Mouse (Mus musculus): ENCODE data around the gene Prkce. TPM values are rescaled to one million over a fixed set of nuclear protein-coding genes. Genes with fewer than 3 reads are reported as not detected.

The Prkce gene
- total RNA-seq, 2 experiments from 2014 or later = 0.34 to 2.7 TPM

GRCm38 (mm10) chr17:86429877-86430276 is 262.3 kb downstream of the Prkce start:
- no peak for ATAC-seq (replicated peaks; ENCODE audit: low FRiP score, poor library complexity, severe bottlenecking)

- ATAC-seq (replicated peaks; ENCODE audit: low FRiP score, poor library complexity, severe bottlenecking) = no peak
These were observed 265.5 kb downstream of the Prkce start for GRCm38 (mm10) chr17:86433117-86433516.

- ATAC-seq (replicated peaks; ENCODE audit: low FRiP score, poor library complexity, severe bottlenecking) = no peak
These were observed 266.2 kb downstream of the Prkce start for GRCm38 (mm10) chr17:86433813-86434212.

- no peak for ATAC-seq (replicated peaks; ENCODE audit: low FRiP score, poor library complexity, severe bottlenecking)
These were observed 267.2 kb downstream of the Prkce start for GRCm38 (mm10) chr17:86434781-86435180.

GRCm38 (mm10) chr17:86435570-86435969 is 268.0 kb downstream of the Prkce start:
- no peak for ATAC-seq (replicated peaks; ENCODE audit: low FRiP score, poor library complexity, severe bottlenecking)

GRCm38 (mm10) chr17:86435984-86436383 is 268.4 kb downstream of the Prkce start:
- ATAC-seq (replicated peaks; ENCODE audit: low FRiP score, poor library complexity, severe bottlenecking) = no peak

GRCm38 (mm10) chr17:86436583-86437370 is 269.2 kb downstream of the Prkce start:
- no peak for ATAC-seq (replicated peaks; ENCODE audit: low FRiP score, poor library complexity, severe bottlenecking)

DNA sequence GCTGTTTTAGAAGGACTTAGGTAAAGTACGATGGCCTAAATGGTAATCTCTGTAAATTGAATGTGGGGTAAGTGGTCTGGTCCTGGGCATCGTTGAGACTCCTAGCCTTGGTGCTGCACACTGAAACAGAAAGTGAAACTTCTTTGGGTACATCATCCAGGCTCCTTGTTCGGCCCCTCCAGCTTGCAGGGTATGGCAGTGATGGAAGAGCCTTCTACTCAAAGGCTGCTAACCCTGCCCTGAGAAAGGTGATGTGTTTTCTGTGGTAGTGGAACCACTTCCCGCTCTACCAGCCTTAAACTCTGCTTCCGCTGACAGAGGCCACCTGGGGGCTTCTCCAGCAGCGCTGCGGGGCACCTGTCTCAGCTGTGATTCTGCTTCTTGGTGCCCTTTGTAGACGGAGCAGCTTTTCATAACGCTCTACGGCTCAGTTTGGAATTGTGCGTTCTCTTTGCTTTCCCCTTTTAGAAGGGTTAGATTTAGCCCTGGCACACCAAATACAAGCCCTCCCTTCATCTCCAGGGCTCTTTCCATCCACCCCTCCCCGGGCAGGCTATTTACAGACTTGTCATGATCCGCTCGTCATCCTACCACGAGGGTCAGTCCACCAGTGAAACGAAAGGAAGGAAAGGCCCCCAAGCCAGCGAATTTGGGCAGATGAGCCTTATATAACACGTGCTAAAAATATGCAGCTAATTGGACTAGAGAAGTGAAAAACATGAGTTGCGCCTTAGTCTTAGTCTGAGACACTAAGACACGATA is 270.1 kb downstream of the Prkce start:
- no peak for ATAC-seq (replicated peaks; ENCODE audit: low FRiP score, poor library complexity, severe bottlenecking)

DNA sequence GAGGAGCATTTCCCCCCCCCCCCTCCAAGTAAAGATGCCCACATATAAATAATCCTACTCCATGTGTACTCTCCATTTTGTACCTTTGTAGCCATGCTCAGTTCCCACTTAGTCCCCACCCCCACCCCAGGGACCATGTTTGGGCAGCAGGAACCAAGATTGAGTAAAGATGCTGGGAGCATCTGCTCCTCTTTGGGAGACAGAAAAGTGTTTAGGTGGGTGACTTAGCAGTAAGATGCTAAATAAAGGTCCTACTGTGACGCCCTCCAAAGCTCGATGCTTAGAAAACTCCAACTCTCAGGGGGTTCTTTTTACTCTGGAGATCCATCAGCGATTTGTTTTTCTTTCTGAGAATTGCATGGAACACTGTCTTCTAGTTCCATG is 270.7 kb downstream of the Prkce start:
- ATAC-seq (replicated peaks; ENCODE audit: low FRiP score, poor library complexity, severe bottlenecking) = no peak

GRCm38 (mm10) chr17:86438763-86439162 is 271.2 kb downstream of the Prkce start:
- ATAC-seq (replicated peaks; ENCODE audit: low FRiP score, poor library complexity, severe bottlenecking) = no peak

GRCm38 (mm10) chr17:86441098-86441497 is 273.5 kb downstream of the Prkce start:
- no peak for ATAC-seq (replicated peaks; ENCODE audit: low FRiP score, poor library complexity, severe bottlenecking)

- no peak for ATAC-seq (replicated peaks; ENCODE audit: low FRiP score, poor library complexity, severe bottlenecking)
These were observed 276.3 kb downstream of the Prkce start for GRCm38 (mm10) chr17:86443886-86444285.

- peak; percentile 64 for ATAC-seq (replicated peaks; ENCODE audit: low FRiP score, poor library complexity, severe bottlenecking)
These were observed 277.2 kb downstream of the Prkce start for GRCm38 (mm10) chr17:86444578-86445419.

- ATAC-seq (replicated peaks; ENCODE audit: low FRiP score, poor library complexity, severe bottlenecking) = no peak
These were observed 277.8 kb downstream of the Prkce start for GRCm38 (mm10) chr17:86445420-86445720.

GRCm38 (mm10) chr17:86445900-86446299 is 278.3 kb downstream of the Prkce start:
- no peak for ATAC-seq (replicated peaks; ENCODE audit: low FRiP score, poor library complexity, severe bottlenecking)

DNA sequence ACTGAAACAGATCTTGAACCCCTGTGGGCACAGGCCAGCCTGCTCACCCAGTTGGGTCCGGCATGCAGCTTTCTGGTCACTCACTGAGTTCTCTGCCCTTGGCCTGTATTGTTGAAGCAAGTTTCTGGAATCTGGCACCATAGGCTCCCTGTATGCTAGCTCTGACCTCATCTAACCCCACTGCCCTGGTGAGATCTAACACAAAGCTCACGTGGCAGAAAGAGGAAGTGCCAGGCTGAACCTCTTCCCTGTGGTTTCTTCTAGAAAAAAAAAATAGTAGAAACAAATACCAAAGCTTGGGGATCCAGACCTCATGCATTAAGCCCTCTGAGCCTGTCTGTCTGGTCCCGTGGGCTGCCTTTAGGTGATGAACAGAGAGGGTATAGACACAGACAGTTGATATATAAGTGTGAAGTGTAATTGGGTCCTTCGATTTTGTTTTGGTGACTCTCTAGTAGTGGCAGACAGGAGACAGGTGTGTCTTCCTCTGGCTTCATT is 279.6 kb downstream of the Prkce start:
- no peak for ATAC-seq (replicated peaks; ENCODE audit: low FRiP score, poor library complexity, severe bottlenecking)

- ATAC-seq (replicated peaks; ENCODE audit: low FRiP score, poor library complexity, severe bottlenecking) = no peak
These were observed 285.3 kb downstream of the Prkce start for GRCm38 (mm10) chr17:86452934-86453333.

DNA sequence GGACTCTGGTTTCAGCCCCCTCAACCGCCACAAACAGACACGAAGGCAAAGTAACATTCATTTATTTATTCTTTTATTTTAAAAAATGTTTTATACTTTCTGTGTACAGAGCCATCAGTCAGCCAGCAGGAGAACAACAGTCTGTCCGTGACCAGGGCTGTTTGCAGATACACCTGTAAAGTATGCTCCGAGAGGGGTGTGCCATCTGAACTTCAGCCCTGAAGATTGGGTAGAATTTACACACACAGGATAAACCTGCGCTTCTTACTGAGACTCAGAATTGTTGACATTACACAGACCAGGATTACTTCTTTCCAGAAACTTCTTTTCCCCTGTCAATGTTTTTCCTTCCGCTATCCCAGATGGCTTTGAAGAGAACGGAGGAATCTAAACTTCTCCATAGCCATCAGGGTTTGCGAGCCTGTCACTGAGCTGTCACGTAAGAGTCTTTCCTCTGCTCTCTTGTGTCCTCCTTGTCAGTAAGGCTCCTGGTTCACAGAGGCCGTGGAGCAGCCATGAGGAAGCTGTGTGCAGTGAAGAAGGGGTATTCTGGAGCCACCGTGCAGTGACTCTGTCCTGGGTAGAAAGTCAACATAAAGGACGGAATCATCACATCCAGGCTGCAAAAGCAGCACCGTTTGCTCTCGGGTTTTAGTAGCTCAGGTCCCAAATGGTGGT is 286.2 kb downstream of the Prkce start:
- no peak for ATAC-seq (replicated peaks; ENCODE audit: low FRiP score, poor library complexity, severe bottlenecking)

DNA sequence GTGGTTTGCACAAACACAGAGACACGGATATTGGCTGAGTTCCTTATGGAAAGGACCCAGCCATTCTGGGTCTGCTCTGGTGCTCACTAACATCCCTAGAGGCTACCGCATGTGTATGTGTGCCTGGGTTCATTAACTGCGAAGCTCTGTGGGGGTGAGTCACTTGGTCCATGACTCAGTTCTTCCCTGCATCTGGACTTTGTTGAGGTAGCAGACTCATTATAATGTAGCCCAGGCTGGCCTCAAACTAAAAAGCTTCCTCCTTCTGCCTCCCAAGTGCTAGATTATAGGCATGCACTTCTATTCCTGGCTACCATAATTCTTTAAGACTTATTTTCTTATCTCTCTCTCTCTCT is 286.7 kb downstream of the Prkce start:
- no peak for ATAC-seq (replicated peaks; ENCODE audit: low FRiP score, poor library complexity, severe bottlenecking)

DNA sequence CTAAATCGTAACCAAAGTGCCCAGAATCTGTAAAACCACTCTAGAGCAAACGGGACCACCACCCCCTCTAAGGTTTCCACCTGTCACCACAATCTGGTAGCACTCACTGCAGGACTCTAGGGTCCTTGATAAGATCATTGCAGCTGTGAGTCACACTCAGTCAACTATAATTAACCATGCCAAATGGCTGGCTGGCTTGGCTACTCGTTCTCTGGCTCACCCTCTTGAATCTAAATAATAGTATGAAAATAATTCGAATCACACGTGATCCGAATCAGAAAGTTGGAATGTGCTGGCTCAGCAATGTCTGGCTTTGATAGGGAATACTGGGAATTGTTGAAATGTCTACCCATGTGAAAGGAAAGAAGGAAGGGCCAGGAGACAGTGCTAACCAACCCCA is 288.9 kb downstream of the Prkce start:
- no peak for ATAC-seq (replicated peaks; ENCODE audit: low FRiP score, poor library complexity, severe bottlenecking)
